Mouse (Mus musculus) T-cell, adult 2 months (primary cell): ENCODE data around the gene Gstp3.
"Not testable (repeated sequence)": the region's sequence is repeated elsewhere in the genome, so short reads cannot be mapped to it uniquely, and the experiment has no call there.

Experiments
- DNase-seq: peaks from one replicate; pipeline ENCODE4 v3.0.0; 2022; ENCODE audit warnings: low spot score

Gstp3 gene

GRCm38 (mm10) chr19:4060899-4061465 lies 1.6 kb upstream of the Gstp3 start:
- no peak for DNase-seq

GRCm38 (mm10) chr19:4060044-4060898 lies 902 bp upstream of the Gstp3 start:
- DNase-seq = not testable (repeated sequence)

DNA sequence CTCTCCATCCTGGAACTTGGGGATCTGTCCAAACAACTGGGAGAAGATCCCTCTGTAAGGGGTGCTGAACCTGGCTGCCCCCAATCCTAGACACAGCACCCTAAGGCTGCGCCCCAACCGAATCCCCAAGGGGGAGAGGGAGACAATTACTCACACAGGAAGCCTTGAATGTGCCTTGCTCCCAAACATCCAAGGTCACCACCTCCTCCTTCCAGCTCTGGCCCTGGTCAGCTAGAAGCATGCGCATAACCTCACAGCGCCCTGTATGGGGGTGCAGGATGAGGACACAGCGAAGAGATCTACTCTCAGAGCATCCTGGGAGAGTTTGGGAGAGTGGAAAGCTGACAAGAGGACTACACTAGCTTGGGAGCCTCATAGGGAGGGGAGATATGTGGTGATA lies 788 bp downstream of the Gstp3 start:
- no peak for DNase-seq

DNA sequence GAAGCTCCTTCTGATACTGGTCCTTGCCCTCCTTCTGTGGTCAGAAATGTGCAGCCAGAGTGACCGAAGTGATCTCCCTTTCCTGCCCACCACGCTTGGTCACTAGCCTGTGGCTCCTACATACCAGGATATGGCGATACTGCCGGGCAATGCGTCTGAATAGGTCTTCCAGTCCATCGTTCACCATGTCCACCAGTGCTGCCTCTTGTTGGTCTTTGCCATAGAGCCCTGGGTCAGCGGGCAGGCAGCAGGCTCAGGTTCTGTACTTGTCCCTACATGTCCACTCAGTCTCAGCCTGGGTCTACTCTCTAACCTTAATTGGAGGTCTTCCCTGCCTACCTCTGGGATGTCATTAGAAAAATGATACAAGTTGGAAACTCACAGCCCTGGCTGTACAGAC lies 1.4 kb downstream of the Gstp3 start:
- no peak for DNase-seq

GRCm38 (mm10) chr19:4057389-4057788 lies 2.0 kb downstream of the Gstp3 start:
- DNase-seq = no peak

DNA sequence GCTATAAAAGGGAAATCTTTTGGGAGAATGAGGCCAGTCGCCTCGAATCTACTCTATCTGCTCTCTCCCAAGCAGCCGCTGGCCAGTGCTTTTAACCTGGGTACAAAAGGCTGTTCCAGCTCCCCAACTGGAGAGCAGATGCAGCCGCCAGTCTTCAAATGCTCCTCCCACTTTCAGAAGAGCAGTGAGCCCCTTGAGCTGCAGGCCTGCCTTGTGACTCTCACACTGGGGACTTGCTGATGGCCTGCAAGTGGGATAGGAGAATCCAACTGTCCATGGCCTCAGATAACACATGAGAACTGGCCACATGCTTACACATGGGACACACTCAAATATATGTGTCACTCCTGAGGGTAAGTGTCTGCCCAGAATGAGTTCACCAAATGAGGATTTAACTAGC lies 2.6 kb downstream of the Gstp3 start:
- no peak for DNase-seq

- no peak for DNase-seq
These were observed 3.2 kb downstream of the Gstp3 start for GRCm38 (mm10) chr19:4055947-4056693.

DNA sequence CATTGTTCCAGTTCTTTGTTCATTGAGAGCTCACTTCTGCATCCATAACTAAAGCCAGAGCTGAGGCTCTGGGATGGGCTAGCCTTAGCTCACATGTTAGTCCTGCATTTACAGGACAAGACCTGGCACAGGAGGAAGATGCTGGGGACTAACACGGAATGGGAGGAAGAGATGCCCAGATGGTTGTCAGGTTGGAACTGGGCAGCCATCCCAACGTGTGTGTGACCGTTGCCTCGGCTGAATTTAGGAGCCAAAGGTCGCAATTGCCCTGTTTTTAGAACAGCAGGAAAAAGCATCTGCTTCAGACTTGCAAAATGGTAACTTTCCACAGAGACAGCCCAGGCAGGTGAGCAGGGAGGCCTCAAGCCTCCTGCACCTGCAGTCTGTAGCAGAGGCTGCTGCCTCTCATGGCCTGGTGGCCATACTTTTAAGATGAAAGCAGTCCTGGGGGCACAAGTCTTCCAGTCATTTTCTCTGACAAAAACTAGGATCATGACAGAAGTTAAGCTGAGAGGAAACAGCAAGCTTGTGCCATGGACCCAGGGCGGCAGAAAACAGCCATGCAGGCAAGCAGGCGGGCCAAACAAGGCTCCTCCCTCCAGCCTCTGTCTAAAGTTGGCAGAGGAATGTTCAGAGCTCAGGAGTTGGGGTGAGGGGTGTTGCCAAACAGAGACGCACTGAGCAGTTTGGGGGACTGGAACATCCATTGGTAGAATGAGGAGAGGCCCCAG lies 4.0 kb downstream of the Gstp3 start:
- DNase-seq = no peak

DNA sequence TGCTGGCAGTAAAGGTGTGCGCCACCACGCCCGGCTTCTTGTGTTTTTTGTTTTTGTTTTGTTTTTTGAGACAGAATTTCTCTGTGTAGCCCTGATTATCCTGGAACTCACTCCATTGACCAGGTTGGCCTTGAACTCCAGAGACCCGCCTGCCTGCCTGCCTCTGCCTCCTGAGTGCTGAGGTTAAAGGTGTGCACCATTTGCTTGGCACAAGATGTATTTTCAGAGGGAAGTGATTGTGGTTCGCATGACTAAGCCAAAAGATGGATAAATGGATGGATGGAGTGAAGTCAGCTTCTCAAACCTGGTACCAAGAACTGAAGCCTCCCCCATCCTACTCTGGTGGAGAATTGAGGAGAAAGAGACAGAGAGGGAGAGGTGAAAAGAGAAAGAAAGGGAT lies 4.8 kb downstream of the Gstp3 start:
- DNase-seq = no peak

DNA sequence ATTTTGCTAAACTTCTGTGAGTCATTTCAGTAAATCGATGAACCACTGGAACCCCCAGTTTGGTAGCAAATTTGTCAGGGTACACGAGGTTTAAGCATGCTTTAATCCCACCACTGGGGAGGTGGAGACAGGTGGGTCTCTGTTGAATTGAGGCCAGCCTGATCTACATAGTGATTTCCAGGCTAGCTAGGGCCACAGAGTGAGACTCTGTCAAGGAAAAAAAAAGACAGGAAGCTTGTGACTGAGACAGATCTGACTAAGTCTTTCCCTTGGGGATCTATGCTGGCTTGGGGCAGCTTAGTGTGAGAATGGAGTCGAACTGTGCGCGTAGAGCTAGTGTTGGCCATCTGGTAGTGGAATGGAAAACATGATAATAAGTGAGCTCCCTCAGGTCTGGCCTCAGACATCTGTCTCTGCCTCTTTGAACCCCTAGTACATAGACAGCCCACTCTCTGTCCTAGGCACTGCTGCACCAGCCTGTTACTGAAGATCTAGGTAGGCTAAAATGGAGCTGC lies 6.8 kb downstream of the Gstp3 start:
- no peak for DNase-seq

DNA sequence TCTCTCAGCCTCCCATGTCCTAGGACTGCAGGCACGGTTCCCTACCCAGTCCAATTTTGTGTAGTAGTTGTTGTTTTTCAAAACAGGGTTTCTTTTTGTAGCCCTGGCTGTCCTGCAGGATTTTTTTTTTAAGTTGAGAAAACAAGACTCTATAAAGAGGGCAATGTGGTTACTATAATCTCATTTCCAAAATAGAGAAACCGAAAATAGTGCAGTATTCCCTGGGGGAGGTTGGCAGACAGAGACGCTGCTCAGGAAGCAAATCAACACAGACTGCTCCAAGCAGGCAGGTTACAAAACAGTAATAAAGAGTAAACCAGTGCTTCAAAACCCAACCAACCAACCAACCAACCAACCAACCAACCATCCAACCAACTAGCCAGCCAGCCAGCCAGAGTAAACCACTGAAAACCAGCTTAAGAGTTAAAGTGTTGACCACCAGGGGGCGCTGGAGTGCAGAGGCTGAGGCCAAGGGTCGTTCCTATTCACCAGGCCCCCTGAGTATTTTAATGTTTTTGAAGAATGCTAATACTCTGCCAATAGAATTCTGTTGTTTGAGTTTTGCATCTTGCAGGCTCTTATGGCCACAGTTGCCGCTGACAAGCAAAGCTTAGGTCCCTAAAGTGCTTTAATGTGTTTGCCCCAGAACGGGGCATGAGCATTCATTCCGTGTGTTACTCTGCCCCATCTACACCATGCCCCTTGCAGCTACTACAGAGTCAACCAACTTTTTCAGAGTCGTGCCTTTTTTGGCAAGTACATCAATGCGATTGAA lies 7.4 kb downstream of the Gstp3 start:
- peak; percentile 68 for DNase-seq

DNA sequence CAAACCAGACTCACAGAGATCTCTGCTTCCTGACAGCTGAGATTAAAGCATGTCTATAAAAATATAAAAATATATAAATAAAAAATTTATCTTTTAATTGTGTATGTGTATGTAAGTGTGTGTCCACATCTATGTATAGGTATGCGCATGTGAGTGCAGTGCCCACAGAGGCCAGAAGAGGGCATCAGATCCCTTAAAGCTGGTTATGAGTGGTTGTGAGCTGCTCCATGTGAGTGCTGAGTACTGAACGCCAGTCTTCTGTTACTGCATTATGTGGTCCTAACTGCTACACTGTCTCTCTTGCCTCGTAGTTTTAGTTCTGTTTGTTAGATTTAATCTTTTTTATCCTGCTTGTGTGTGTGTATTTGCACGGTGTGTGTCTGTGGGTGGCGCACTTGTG lies 8.4 kb downstream of the Gstp3 start:
- no peak for DNase-seq

DNA sequence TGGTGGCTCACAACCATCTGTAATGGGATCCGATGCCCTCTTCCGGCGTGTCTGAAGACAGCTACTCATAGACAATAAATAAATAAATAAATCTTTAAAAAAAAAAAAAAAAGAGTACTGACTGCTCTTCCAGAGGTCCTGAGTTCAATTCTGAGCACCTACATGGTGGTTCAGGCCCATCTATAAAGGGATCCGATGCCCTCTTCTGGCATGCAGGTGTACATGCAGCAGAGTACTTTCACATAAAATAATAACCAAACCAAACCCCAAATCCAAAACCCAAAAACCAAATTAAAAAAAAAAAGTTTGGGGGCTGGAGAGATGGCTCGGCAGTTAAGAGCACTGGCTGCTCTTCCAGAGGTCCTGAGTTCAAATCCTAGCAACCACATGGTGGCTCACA lies 10.3 kb downstream of the Gstp3 start:
- DNase-seq = not testable (repeated sequence)

- peak; percentile 82 for DNase-seq
These were observed 11.5 kb downstream of the Gstp3 start for GRCm38 (mm10) chr19:4047859-4048258.

GRCm38 (mm10) chr19:4046866-4047254 lies 12.5 kb downstream of the Gstp3 start:
- DNase-seq = no peak

DNA sequence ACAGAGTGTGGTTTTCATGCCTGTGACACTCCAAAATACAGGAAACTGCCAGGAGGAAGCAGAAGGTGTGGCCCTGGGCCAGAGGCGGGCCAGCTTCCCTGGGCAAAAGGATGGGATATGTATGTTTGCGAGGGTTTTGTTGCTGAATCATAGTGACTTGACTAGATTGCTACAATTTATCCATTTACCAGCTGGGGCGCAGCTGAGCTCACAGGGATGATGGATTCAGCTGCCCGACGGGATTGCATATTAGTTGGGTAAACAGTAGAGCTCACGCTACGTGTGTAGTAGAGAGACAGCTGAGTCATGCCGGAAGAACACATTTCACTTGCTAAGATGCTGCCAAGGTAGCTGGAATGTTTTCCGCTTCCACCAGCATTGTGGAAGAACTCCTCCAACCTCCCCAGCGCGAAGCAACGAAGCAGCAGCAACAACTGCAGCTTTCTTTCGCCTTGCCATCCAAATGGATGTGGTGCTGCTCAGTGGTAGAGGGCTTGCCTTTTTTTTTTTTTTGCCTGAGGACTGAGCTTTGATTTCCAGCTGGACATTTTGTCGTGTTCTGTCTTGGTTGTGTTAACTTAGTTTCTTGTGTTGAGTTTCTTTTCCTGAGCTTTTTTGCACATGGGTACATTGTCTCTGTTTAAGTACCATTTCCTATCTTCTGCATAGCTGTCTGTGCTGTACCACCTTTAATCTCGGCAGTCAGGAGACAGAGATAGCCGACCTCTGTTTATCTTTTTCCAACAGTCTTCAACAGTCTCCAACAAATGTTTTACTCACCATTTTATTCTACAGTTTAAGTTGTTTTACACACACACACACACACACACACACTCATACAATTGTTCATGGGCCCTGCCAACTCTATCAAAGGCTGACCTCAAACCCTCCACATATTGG lies 13.2 kb downstream of the Gstp3 start, which contains the start of gene Gstp2:
Gstp2 (minus strand) TSS at position 58 of the 900 bp plus-strand sequence.
- DNase-seq = no peak

DNA sequence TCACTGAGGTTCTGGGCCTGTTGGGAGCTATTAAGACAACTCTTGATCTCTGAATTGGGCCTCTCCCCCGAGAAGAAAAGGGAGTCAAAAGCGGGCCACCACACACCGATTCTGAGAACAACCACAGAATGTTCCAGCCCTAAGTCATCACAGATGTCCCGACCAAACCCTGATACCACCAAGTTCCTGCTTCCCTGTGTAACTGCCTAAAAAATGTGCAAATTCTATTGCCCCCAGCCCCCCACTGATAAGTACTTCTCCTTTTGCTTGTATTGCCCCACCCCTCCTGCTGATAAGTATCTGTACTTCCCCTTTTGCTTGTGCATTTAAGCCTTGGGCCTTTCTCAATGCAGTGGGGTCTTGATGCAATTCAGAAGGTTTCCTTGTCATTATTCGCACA lies 15.3 kb downstream of the Gstp3 start:
- DNase-seq = not testable (repeated sequence)

GRCm38 (mm10) chr19:4042124-4042523 lies 17.2 kb downstream of the Gstp3 start:
- no peak for DNase-seq

GRCm38 (mm10) chr19:4041500-4041899 lies 17.9 kb downstream of the Gstp3 start:
- not testable (repeated sequence) for DNase-seq

GRCm38 (mm10) chr19:4040941-4041340 lies 18.4 kb downstream of the Gstp3 start:
- DNase-seq = not testable (repeated sequence)
